Mouse (Mus musculus): ENCODE data around the gene Flywch2. TPM values are rescaled to one million over a fixed set of nuclear protein-coding genes. Genes with fewer than 3 reads are reported as not detected.

The Flywch2 gene
- polyA plus RNA-seq, 1 experiment from 2014 or later = 10.6 TPM

DNA sequence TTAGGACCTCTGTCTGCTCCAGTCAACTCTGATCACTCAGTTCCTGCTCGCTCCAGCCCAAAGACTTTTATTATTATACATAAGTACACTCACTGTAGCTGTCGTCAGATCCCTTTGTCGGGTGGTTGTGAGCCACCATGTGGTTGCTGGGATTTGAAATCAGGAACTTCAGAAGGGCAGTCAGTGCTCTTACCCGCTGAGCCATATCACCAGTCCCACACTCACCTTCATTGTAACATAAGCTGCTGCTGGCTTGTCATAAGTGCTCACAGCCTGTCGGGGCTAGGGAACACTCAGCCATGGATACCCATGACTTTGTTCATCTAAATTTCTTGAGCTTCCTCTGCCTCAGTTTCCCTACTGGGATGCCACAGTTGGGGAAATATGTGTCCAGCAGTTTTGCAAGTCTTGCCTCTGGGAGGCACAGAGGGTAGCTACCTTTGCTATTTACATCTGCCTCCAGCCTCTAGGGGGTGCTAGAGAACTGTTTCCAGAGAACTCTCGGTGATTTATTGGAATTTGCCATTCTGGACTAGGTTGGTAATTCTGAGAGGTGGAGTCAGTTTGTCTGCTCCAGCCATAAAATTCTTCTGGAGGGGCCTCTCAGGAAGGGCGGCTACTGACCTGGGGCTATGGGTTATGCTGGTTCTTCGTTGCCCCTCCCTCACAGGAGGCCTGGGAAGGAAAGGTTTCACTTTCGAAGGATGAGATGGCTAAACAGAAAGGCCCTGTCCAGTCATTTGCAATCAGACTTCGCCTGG, 37.1 kb downstream of the Flywch2 start:
- Histone ChIP-seq H3K9me3 (ENCODE audit: control insufficient read depth, low read length) (no peaks in the 10 kb centered on the region), H3K4me2 (peak overlapping the region; percentile 42), H3K36me3 (ENCODE audit: control insufficient read depth, insufficient read depth, low read length) (peaks cover 11% of the 10 kb centered on the region), H3K4me3 (ENCODE audit: low read depth, low read length) (peak overlapping the region; percentile 25; the same call in 1 of the 2 replicates), H3K4me1 (replicated peaks; ENCODE audit: control insufficient read depth, insufficient read depth, low read length) (peaks cover 15% of the 10 kb centered on the region), H3K27me3 (replicated peaks; ENCODE audit: control insufficient read depth, insufficient read depth, low read length) (peaks cover 40% of the 10 kb centered on the region), H3K9ac (ENCODE audit: low read depth, low read length) (0 out of 2 replicates have a peak overlapping the region, but pooled peaks have one; percentile 12), H3K27ac (ENCODE audit: low read depth, low read length) (no peak overlapping the region)
- WGBS = 31% methylated on average over 10 of the region's 10 CpGs
- peak; percentile 62 for DNase-seq (ENCODE audit: low spot score)
- ATAC-seq (replicated peaks; ENCODE audit: low FRiP score) = no peak; the same call in 1 of the 2 replicates

DNA sequence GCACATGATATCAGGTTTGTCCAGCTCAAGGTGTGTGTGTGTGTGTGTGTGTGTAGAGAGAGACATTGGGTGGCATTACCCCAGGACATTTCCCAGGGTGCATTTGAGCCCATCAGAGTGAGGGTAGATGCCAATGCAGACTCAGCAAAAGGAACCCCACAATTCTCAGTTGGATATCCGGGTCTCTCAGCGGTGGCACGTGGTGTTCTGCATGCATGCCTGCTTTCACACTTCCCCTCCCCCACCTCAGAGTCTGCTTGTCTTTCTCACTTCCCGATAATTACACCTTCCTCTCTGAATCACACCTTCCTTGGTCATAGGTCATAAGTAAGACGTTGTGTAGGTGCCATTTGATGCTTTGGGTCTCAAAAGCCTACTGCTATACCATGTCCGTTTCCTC, 37.9 kb downstream of the Flywch2 start:
- H3K4me2 ChIP-seq = no peak overlapping the region
- ATAC-seq (replicated peaks; ENCODE audit: low FRiP score) (no peak), DNase-seq (ENCODE audit: low spot score) (no peak)
- WGBS = 23% methylated on average over 6 of the region's 6 CpGs
- no peak overlapping the region for H3K9ac ChIP-seq (ENCODE audit: low read depth, low read length)
- H3K27me3 ChIP-seq (replicated peaks; ENCODE audit: control insufficient read depth, insufficient read depth, low read length) = peaks cover 48% of the 10 kb centered on the region
- no peak overlapping the region for H3K27ac ChIP-seq (ENCODE audit: low read depth, low read length)
- no peak overlapping the region for H3K4me3 ChIP-seq (ENCODE audit: low read depth, low read length)
- H3K4me1 ChIP-seq (replicated peaks; ENCODE audit: control insufficient read depth, insufficient read depth, low read length) = peaks cover 15% of the 10 kb centered on the region
- H3K36me3 ChIP-seq (ENCODE audit: control insufficient read depth, insufficient read depth, low read length) = peaks cover 7% of the 10 kb centered on the region
- no peaks in the 10 kb centered on the region for H3K9me3 ChIP-seq (ENCODE audit: control insufficient read depth, low read length)

DNA sequence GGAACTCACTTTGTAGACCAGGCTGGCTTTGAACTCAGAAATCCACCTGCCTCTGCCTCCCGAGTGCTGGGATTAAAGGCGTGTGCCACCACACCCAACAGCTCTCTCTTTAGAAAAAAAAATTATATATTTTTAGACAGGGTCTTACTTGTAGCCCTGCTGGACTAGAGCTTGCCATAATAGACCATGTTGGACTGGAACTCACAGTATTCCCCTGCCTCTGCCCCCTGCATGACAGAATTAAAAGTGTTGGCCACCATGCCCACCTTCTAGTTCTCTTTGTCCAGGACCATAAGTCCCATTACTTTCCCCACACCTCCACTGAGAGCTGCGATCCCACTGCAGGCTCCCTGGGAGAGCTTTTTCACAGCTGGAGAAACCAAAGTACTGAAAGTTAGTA, 38.4 kb downstream of the Flywch2 start:
- Histone ChIP-seq H3K4me2 (no peak overlapping the region), H3K4me3 (ENCODE audit: low read depth, low read length) (no peak overlapping the region), H3K27me3 (replicated peaks; ENCODE audit: control insufficient read depth, insufficient read depth, low read length) (peaks cover 53% of the 10 kb centered on the region), H3K9ac (ENCODE audit: low read depth, low read length) (no peak overlapping the region), H3K36me3 (ENCODE audit: control insufficient read depth, insufficient read depth, low read length) (peaks cover 2% of the 10 kb centered on the region; the same call in 1 of the 2 replicates), H3K27ac (ENCODE audit: low read depth, low read length) (no peak overlapping the region), H3K4me1 (replicated peaks; ENCODE audit: control insufficient read depth, insufficient read depth, low read length) (peaks cover 17% of the 10 kb centered on the region), H3K9me3 (ENCODE audit: control insufficient read depth, low read length) (no peaks in the 10 kb centered on the region)
- ATAC-seq (replicated peaks; ENCODE audit: low FRiP score) = no peak
- no peak for DNase-seq (ENCODE audit: low spot score)
- WGBS = 77% methylated on average over 3 of the region's 3 CpGs

DNA sequence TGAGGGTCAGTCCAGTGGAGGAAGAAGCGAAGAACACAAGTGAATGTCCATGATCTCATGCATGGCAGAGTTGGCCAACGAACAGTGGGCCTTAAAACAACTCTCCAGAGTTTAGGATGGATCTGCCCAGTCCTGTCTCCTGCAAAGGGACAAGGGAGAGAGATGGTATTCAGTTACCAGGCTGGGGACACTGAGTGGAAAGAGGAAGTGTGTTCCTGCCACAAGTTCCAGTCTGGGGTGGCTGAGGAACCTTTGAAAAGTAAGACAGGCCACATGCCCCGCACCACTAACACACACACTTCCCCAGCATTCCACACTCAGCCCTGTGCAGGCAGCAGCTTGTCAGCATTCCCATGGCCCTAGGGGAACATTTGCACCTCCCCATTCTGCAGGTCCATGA, 39.1 kb downstream of the Flywch2 start:
- 67% methylated on average over 3 of the region's 3 CpGs for WGBS
- Histone ChIP-seq H3K9me3 (ENCODE audit: control insufficient read depth, low read length) (no peaks in the 10 kb centered on the region), H3K4me1 (replicated peaks; ENCODE audit: control insufficient read depth, insufficient read depth, low read length) (peaks cover 20% of the 10 kb centered on the region), H3K4me3 (ENCODE audit: low read depth, low read length) (no peak overlapping the region), H3K36me3 (ENCODE audit: control insufficient read depth, insufficient read depth, low read length) (no peaks in the 10 kb centered on the region), H3K9ac (ENCODE audit: low read depth, low read length) (no peak overlapping the region), H3K27ac (ENCODE audit: low read depth, low read length) (no peak overlapping the region), H3K4me2 (no peak overlapping the region), H3K27me3 (replicated peaks; ENCODE audit: control insufficient read depth, insufficient read depth, low read length) (peaks cover 60% of the 10 kb centered on the region)
- ATAC-seq (replicated peaks; ENCODE audit: low FRiP score) (no peak), DNase-seq (ENCODE audit: low spot score) (no peak)

GRCm38 (mm10) chr17:23746311-23746710, 39.6 kb downstream of the Flywch2 start:
- no peaks in the 10 kb centered on the region for H3K9me3 ChIP-seq (ENCODE audit: control insufficient read depth, low read length)
- H3K27ac ChIP-seq (ENCODE audit: low read depth, low read length) = no peak overlapping the region
- no peak overlapping the region for H3K9ac ChIP-seq (ENCODE audit: low read depth, low read length)
- peaks cover 20% of the 10 kb centered on the region for H3K4me1 ChIP-seq (replicated peaks; ENCODE audit: control insufficient read depth, insufficient read depth, low read length)
- no peaks in the 10 kb centered on the region for H3K36me3 ChIP-seq (ENCODE audit: control insufficient read depth, insufficient read depth, low read length)
- peak overlapping the region; percentile 26; the same call in 1 of the 2 replicates for H3K4me3 ChIP-seq (ENCODE audit: low read depth, low read length)
- DNase-seq (ENCODE audit: low spot score) = no peak
- no peak for ATAC-seq (replicated peaks; ENCODE audit: low FRiP score)
- WGBS = 4% methylated on average over 12 of the region's 12 CpGs
- H3K27me3 ChIP-seq (replicated peaks; ENCODE audit: control insufficient read depth, insufficient read depth, low read length) = peaks cover 65% of the 10 kb centered on the region
- H3K4me2 ChIP-seq = peak overlapping the region; percentile 50

DNA sequence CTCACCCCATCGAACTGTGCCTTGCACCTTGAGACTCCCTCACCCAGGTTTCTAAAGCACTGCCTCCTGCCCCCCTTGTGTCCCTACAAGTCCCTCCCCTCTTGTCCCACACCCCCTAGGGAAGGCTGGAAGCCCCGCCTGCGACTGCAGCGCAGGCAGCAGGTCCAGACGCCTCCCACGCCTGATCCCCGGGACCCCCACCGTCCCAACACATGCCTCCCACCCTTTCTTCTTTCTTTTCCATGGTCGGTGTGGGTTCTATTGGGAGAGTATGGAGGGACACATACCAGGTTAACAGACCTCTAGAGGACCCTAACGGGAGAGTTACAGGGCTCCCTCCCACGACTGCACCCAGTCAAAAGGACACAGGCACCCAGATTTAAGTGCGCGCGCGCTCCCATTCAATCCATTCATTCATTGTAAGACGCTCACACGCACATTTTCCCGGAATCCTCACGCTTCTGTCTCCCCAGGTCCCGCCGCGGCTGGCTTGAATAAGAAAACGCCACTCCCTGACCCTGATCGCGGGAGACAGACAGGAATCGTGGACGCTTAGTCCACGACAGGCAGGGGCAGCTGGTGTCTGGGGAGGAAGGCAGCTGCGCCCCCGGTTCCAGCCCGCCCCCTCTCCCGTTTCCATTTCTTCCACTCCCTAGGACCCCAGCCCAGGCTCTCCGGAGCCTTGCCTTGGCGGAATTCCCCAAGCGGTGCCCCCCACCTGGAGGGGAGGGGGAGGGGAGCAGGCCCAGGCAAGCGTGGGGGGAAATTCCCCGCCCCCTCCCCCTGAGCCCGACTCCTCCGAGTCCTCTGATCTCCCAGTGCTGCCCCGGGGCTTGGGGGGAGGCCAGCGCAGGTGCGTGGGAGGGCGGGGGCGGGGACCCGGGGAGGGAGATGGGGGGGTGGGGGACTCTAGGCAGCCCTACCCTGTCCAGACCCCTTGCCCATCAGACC, 40.3 kb downstream of the Flywch2 start, which contains the start of gene Kremen2:
TSS of gene Kremen2 (minus strand) at position 533 of the 951 bp plus-strand sequence.
- H3K4me2 ChIP-seq = peak within 1 kb of the TSS; percentile 50
- H3K27ac ChIP-seq (ENCODE audit: low read depth, low read length) = no peak within 1 kb of the TSS
- WGBS = 2% methylated on average over 41 of the region's 45 CpGs
- ATAC-seq (replicated peaks; ENCODE audit: low FRiP score) = no peak
- H3K27me3 ChIP-seq (replicated peaks; ENCODE audit: control insufficient read depth, insufficient read depth, low read length) = peaks cover 72% of the 10 kb centered on the region
- H3K4me3 ChIP-seq (ENCODE audit: low read depth, low read length) = peak within 1 kb of the TSS; percentile 26
- DNase-seq (ENCODE audit: low spot score) = no peak
- no peaks in the 10 kb centered on the region for H3K36me3 ChIP-seq (ENCODE audit: control insufficient read depth, insufficient read depth, low read length)
- peaks cover 24% of the 10 kb centered on the region for H3K4me1 ChIP-seq (replicated peaks; ENCODE audit: control insufficient read depth, insufficient read depth, low read length)
- H3K9me3 ChIP-seq (ENCODE audit: control insufficient read depth, low read length) = no peaks in the 10 kb centered on the region
- H3K9ac ChIP-seq (ENCODE audit: low read depth, low read length) = no peak within 1 kb of the TSS

DNA sequence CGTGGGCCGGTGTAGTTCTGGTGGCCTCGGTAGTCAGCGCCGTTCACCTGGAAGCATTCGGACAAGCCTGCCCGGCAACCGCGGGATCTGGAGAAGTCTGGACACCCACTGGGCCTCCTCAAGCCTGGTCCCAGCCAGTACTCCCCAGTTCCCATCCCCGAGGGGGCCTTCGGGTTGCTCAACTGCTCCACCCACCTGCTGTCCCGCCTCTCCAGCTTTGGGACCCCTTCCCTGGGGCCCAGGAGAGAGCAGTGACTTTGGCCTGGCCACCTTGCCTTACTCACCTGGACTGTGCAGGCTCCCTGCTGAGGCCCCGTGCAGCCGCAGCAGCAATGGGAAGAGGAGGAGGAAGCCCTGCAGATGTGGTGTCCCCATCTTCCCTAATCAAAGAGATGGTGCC, 41.2 kb downstream of the Flywch2 start:
- 6% methylated on average over 13 of the region's 14 CpGs for WGBS
- ATAC-seq (replicated peaks; ENCODE audit: low FRiP score) (no peak), DNase-seq (ENCODE audit: low spot score) (no peak)
- Histone ChIP-seq H3K27me3 (replicated peaks; ENCODE audit: control insufficient read depth, insufficient read depth, low read length) (peaks cover 78% of the 10 kb centered on the region), H3K9ac (ENCODE audit: low read depth, low read length) (no peak overlapping the region), H3K9me3 (ENCODE audit: control insufficient read depth, low read length) (no peaks in the 10 kb centered on the region), H3K27ac (ENCODE audit: low read depth, low read length) (no peak overlapping the region), H3K4me3 (ENCODE audit: low read depth, low read length) (0 out of 2 replicates have a peak overlapping the region, but pooled peaks have one; percentile 17), H3K4me1 (replicated peaks; ENCODE audit: control insufficient read depth, insufficient read depth, low read length) (peaks cover 28% of the 10 kb centered on the region), H3K4me2 (no peak overlapping the region; the same call in 1 of the 2 replicates), H3K36me3 (ENCODE audit: control insufficient read depth, insufficient read depth, low read length) (no peaks in the 10 kb centered on the region)

GRCm38 (mm10) chr17:23744076-23744475, 41.8 kb downstream of the Flywch2 start:
- DNase-seq (ENCODE audit: low spot score) (no peak), ATAC-seq (replicated peaks; ENCODE audit: low FRiP score) (no peak)
- Histone ChIP-seq H3K36me3 (ENCODE audit: control insufficient read depth, insufficient read depth, low read length) (no peaks in the 10 kb centered on the region), H3K4me3 (ENCODE audit: low read depth, low read length) (no peak overlapping the region), H3K9ac (ENCODE audit: low read depth, low read length) (no peak overlapping the region), H3K9me3 (ENCODE audit: control insufficient read depth, low read length) (no peaks in the 10 kb centered on the region), H3K4me2 (no peak overlapping the region), H3K4me1 (replicated peaks; ENCODE audit: control insufficient read depth, insufficient read depth, low read length) (peaks cover 28% of the 10 kb centered on the region), H3K27me3 (replicated peaks; ENCODE audit: control insufficient read depth, insufficient read depth, low read length) (peaks cover 84% of the 10 kb centered on the region), H3K27ac (ENCODE audit: low read depth, low read length) (no peak overlapping the region)
- 25% methylated on average over 8 of the region's 8 CpGs for WGBS
